ENCODE assay signal across 8 mouse cellular contexts in the genomic region with DNA sequence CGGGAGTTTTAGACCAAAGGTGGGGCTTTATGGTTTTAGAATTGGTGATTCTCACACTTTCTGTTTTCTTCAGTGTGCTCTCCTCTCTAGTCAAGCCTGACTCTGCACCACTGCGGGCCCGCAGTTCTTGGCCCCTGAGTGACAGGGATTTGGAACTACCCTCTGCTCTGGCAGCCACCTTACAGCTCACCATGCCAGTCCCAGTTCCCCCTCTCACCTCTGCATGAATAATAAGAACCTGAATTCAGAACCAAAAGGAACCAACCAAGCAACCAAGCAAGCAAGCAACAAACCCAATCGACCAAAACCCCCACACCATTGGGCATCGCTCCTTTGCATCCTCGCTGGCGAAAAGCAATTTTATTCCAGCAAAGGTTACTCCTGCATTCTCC. TPM values are rescaled to one million over a fixed set of nuclear protein-coding genes. Genes with fewer than 3 reads are reported as not detected.
DNase-seq lines count a peak whose midpoint lies in the region; ATAC-seq lines count a peak whose summit lies in the region.

No protein-coding gene starts in this region.

- DNase-seq in lung, postnatal 4 days = no peak
- DNase-seq in forebrain, embryonic 10.5 days (ENCODE audit: extremely low spot score, low spot score) = no peak
- no peak for DNase-seq in limb, embryonic 10.5 days (ENCODE audit: low spot score)
- DNase-seq in yolk sac, embryonic 10.5 days (ENCODE audit: low spot score) = no peak
- no peak for DNase-seq in gastrocnemius, postnatal 25 days
- no peak for DNase-seq in thymus, postnatal 25 days

- no peaks in the 10 kb centered on the region for H3K27me3 ChIP-seq in lung, embryonic 16.5 days (ENCODE audit: control insufficient read depth, insufficient read depth, low read depth, low read length)
- H3K27me3 ChIP-seq in forebrain, embryonic 10.5 days (ENCODE audit: poor library complexity, severe bottlenecking) = peaks cover 10% of the 10 kb centered on the region
- peaks cover 8% of the 10 kb centered on the region; the same call in 1 of the 2 replicates for H3K27me3 ChIP-seq in limb, embryonic 10.5 days (ENCODE audit: low read depth, poor library complexity, severe bottlenecking)

- peak overlapping the region; percentile 82; the same call in 1 of the 2 replicates for H3K9ac ChIP-seq in lung, embryonic 16.5 days (ENCODE audit: low read length)

- peaks cover 4% of the 10 kb centered on the region for H3K4me1 ChIP-seq in lung, embryonic 16.5 days (replicated peaks; ENCODE audit: control insufficient read depth, insufficient read depth, low read length)
- peaks cover 18% of the 10 kb centered on the region for H3K4me1 ChIP-seq in forebrain, embryonic 10.5 days
- peaks cover 16% of the 10 kb centered on the region; the same call in 1 of the 2 replicates for H3K4me1 ChIP-seq in limb, embryonic 10.5 days

- no peaks in the 10 kb centered on the region for H3K9me3 ChIP-seq in lung, embryonic 16.5 days (ENCODE audit: control insufficient read depth, low read length)
- H3K9me3 ChIP-seq in forebrain, embryonic 10.5 days = no peaks in the 10 kb centered on the region
- H3K9me3 ChIP-seq in limb, embryonic 10.5 days (replicated peaks) = no peaks in the 10 kb centered on the region

- ATAC-seq in lung, embryonic 16.5 days (ENCODE audit: low read depth) = no peak; the same call in 1 of the 2 replicates
- peak; percentile 5; the same call in 1 of the 2 replicates for ATAC-seq in neutrophil, adult 5-6 weeks (ENCODE audit: extremely low read depth, insufficient number of reproducible peaks, low FRiP score, poor library complexity, severe bottlenecking)

- H3K27ac ChIP-seq in lung, embryonic 16.5 days (ENCODE audit: low read length) = no peak overlapping the region
- H3K27ac ChIP-seq in forebrain, embryonic 10.5 days = peak overlapping the region; percentile 89
- peak overlapping the region; percentile 90 for H3K27ac ChIP-seq in limb, embryonic 10.5 days

- H3K4me3 ChIP-seq in lung, embryonic 16.5 days (ENCODE audit: low read length) = peak overlapping the region; percentile 85
- peak overlapping the region; percentile 84 for H3K4me3 ChIP-seq in forebrain, embryonic 10.5 days
- H3K4me3 ChIP-seq in limb, embryonic 10.5 days = peak overlapping the region; percentile 83

- no peaks in the 10 kb centered on the region for H3K36me3 ChIP-seq in lung, embryonic 16.5 days (ENCODE audit: control insufficient read depth, insufficient read depth, low read length)
- no peaks in the 10 kb centered on the region for H3K36me3 ChIP-seq in forebrain, embryonic 10.5 days (replicated peaks)
- H3K36me3 ChIP-seq in limb, embryonic 10.5 days = no peaks in the 10 kb centered on the region

- peak overlapping the region; percentile 78 for H3K4me2 ChIP-seq in lung, embryonic 16.5 days (ENCODE audit: low read depth, low read length)

- 12% methylated on average over 7 of the region's 7 CpGs for WGBS in lung, embryonic 16.5 days
- WGBS in forebrain, embryonic 10.5 days = 14% methylated on average over 7 of the region's 7 CpGs
- 14% methylated on average over 7 of the region's 7 CpGs for WGBS in limb, embryonic 10.5 days

RNA-seq across cellular contexts. Expression of gene Herc3, which starts 0.4 kb away (rescaled TPM):
- 7.2 and 8.0 TPM in 2 replicates for polyA plus RNA-seq in lung, embryonic 16.5 days (2015; fragmentation: Nextera tagmentation; extraction: Ambion mirVana)
- 7.0 and 7.5 TPM in 2 replicates for polyA plus RNA-seq in forebrain, embryonic 10.5 days (2016; fragmentation: Nextera tagmentation; extraction: Ambion mirVana)
- 2.7 and 4.3 TPM in 2 replicates for polyA plus RNA-seq in limb, embryonic 10.5 days (2016; fragmentation: Nextera tagmentation; extraction: Ambion mirVana)
- total RNA-seq in neutrophil, adult 5-6 weeks (2017) = 52.1 and 69.9 TPM in 2 replicates
- total RNA-seq in gastrocnemius, postnatal 25 days (2021) = 10 to 100 TPM; 30.2 to 51.7 TPM
